ENCODE assay signal across 8 mouse cellular contexts in genomic region chr19:34583126-34583766, GRCm38 (mm10). TPM values are rescaled to one million over a fixed set of nuclear protein-coding genes. Genes with fewer than 3 reads are reported as not detected.
DNase-seq lines count a peak whose midpoint lies in the region; ATAC-seq and TF ChIP-seq lines count a peak whose summit lies in the region.
"Not testable (repeated sequence)": the region's sequence is repeated elsewhere in the genome, so short reads cannot be mapped to it uniquely, and the experiment has no call there.

Gene Ifit3 (plus strand): TSS chr19:34583531.

- not testable (repeated sequence) for H3K4me3 ChIP-seq in cerebellum, adult 2 months (replicated peaks; ENCODE audit: insufficient read depth, low read depth, low read length); intestine, embryonic 16.5 days (ENCODE audit: low read length)
- H3K4me3 ChIP-seq in lung, adult 2 months (replicated peaks; ENCODE audit: extremely low read depth, low read depth, low read length) = peak within 1 kb of the TSS; percentile 5

- not testable (repeated sequence) for H3K4me2 ChIP-seq in intestine, embryonic 16.5 days (ENCODE audit: low read depth, low read length)

- not testable (repeated sequence) for TF ChIP-seq CTCF in Patski (IDR thresholded peaks at IDR 0.05); cerebellum, adult 2 months (IDR thresholded peaks at IDR 0.05; ENCODE audit: borderline replicate concordance, insufficient read depth, low read depth, low read length); lung, adult 2 months (IDR thresholded peaks at IDR 0.05; ENCODE audit: insufficient read depth, low read length)

- not testable (repeated sequence) for H3K36me3 ChIP-seq in intestine, embryonic 16.5 days (ENCODE audit: control insufficient read depth, insufficient read depth, low read length)

- DNase-seq in Patski (ENCODE audit: low read depth, low spot score); cerebellum, adult 2 months; lung, adult 2 months; urinary bladder, adult 2 months (ENCODE audit: low spot score): not testable (repeated sequence)
- peak; percentile 50 to 68 for DNase-seq in heart, adult 18-20 months
- DNase-seq in kidney, postnatal 14 days = peak; percentile 60

- H3K9me3 ChIP-seq in intestine, embryonic 16.5 days (ENCODE audit: control insufficient read depth, low read length) = not testable (repeated sequence)

- 54% methylated on average over 2 of the region's 2 CpGs for WGBS in cerebellum, adult 2 months
- WGBS in intestine, embryonic 16.5 days = 35% methylated on average over 2 of the region's 2 CpGs
- WGBS in lung, adult 2 months = 4% methylated on average over 2 of the region's 2 CpGs

- not testable (repeated sequence) for TF ChIP-seq POLR2A in cerebellum, adult 2 months (IDR thresholded peaks at IDR 0.05; ENCODE audit: borderline replicate concordance, insufficient read depth, low read length); lung, adult 2 months (IDR thresholded peaks at IDR 0.05; ENCODE audit: borderline replicate concordance, extremely low read depth, low read depth, low read length)

- POLR2A ChIA-PET in Patski (lab: Charles Lee) = not testable (repeated sequence)

- H3K27ac ChIP-seq in cerebellum, adult 2 months (ENCODE audit: insufficient read depth, low read length); intestine, embryonic 16.5 days (ENCODE audit: low read length): not testable (repeated sequence)

- H3K27me3 ChIP-seq in Patski; cerebellum, adult 2 months (ENCODE audit: control insufficient read depth, insufficient read depth, low read length); intestine, embryonic 16.5 days (replicated peaks; ENCODE audit: control insufficient read depth, insufficient read depth, low read length): not testable (repeated sequence)

- not testable (repeated sequence) for H3K4me1 ChIP-seq in cerebellum, adult 2 months (ENCODE audit: control insufficient read depth, insufficient read depth, low read length); intestine, embryonic 16.5 days (ENCODE audit: control insufficient read depth, insufficient read depth, low read length); lung, adult 2 months (ENCODE audit: control insufficient read depth, insufficient read depth, low read length)

- in situ Hi-C loops in Patski (cut with MboI; ENCODE audit: low pct_unique_long_range_greater_than_20kb) = not testable (repeated sequence)

- not testable (repeated sequence) for H3K9ac ChIP-seq in intestine, embryonic 16.5 days (ENCODE audit: low read depth, low read length)

- CTCF ChIA-PET in Patski (lab: Charles Lee) = interaction anchor here (1.5 kb wide), 1 partner anchor 33 kb away, joined by 3 read pairs; the partner anchor contains the start of gene Ifit2

- ATAC-seq in Patski = peak; percentile 66
- ATAC-seq in intestine, embryonic 16.5 days = peak; percentile 83
- peak; percentile 86 for ATAC-seq in monocyte, adult 5-6 weeks (replicated peaks; ENCODE audit: insufficient number of reproducible peaks, low FRiP score, low TSS enrichment, poor library complexity, severe bottlenecking)

RNA-seq across cellular contexts. Expression of gene Ifit3, which starts in this region (rescaled TPM):
- 29.7 TPM for polyA plus RNA-seq in Patski (2021)
- 13.3 and 15.9 TPM in 2 replicates for polyA plus RNA-seq in cerebellum, adult 2 months (2012; rRNA removed)
- total RNA-seq in heart, adult 18-20 months (2021) = 1 to 10 TPM; 2.8 to 3.4 TPM
- polyA plus RNA-seq in intestine, embryonic 16.5 days (2015; fragmentation: Nextera tagmentation; extraction: Ambion mirVana) = 0.70 and 1.6 TPM in 2 replicates
- 7.2 and 14.0 TPM in 2 replicates for polyA plus RNA-seq in lung, adult 2 months (2012; rRNA removed)
- total RNA-seq in monocyte, adult 5-6 weeks (2017) = 11.5 to 16.9 TPM (median 15.2 TPM) in 3 replicates
- polyA plus RNA-seq in urinary bladder, adult 2 months (2012; rRNA removed) = 29.5 and 44.7 TPM in 2 replicates
